Mouse (Mus musculus) stomach, postnatal 0 days (tissue): ENCODE data around the gene Gm973.

Experiments
- CTCF ChIP-seq: IDR thresholded peaks from 2 replicates; pipeline ENCODE4 v1.5.1; 2016; ENCODE audit warnings: antibody characterized with exemption, low read depth, mild to moderate bottlenecking, moderate library complexity
- EP300 ChIP-seq: optimal IDR thresholded peaks from 2 replicates; pipeline ENCODE3; 2016; ENCODE audit warnings: antibody characterized with exemption

DNA sequence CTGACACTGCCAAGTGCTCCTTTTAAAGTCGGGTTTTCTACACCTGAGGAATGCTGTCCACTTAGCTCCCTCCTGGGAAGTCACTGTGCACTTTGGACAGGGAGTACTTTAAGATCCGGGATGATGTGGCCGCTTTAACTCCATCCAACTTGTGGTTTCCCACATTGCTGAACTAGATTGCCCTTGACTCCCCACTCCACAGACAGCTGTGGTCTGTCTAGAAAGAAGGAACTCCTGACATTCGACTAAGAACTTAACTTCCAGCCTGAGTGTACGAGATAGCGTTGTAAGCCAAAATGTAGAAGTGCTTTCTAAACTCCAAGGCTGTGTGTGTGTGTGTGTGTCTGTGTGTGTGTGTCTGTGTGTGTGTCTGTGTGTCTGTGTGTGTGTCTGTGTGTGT is 34.2 kb downstream of the Gm973 start:
- no peak for TF ChIP-seq CTCF
- no peak for TF ChIP-seq EP300
